Mouse (Mus musculus): ENCODE measurements around the gene Acsl3.

The Acsl3 gene

DNA sequence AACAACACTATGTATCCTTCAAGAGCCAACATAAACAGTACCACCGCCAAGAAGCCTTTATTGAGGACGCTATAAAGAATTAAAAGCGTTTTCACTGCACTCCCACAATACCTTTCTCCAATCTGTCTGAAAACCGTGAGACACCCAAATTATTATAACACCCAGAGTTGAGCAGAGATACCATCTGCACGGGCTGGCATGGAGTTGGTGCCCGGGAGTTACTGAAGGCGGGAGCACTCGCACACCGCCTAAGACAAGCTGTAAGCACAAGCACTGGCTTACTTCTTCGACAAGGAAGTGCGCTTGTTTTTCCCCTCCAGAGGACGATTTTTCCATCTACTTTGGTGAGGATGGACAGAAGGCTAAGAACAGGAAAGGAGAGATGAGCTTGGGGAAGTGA, 84.6 kb downstream of the Acsl3 start:
- ATAC-seq (ENCODE audit: low TSS enrichment) = peak; percentile 84

DNA sequence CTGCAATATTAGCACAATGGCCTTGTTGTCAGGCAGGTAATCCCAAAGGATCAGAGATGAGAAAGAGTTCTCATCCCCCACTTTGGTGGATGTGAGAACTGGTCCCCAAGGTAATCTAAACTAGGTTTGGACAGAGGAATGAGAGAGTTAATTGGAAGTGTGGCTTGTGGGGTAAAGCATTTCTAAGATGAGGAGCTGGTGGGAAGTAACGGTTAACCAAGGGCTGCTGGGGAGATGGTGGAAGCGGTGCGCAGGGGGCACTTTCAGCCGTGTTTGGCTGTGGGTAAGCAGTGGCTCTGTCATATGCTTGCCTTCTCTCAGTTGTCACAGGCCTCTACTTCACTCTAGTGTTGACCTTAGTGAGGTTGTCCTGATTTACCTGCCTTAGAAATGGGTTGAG, 85.7 kb downstream of the Acsl3 start:
- ATAC-seq (ENCODE audit: low TSS enrichment) = no peak

- peak; percentile 78 for ATAC-seq (ENCODE audit: low TSS enrichment)
Measured at GRCm38 (mm10) chr1:78745230-78745777, 87.7 kb downstream of the Acsl3 start.
